Mouse (Mus musculus): ENCODE data around the gene Galnt15. TPM values are rescaled to one million over a fixed set of nuclear protein-coding genes. Genes with fewer than 3 reads are reported as not detected.

Galnt15 gene
- polyA plus RNA-seq, 1 experiment: not detected

DNA sequence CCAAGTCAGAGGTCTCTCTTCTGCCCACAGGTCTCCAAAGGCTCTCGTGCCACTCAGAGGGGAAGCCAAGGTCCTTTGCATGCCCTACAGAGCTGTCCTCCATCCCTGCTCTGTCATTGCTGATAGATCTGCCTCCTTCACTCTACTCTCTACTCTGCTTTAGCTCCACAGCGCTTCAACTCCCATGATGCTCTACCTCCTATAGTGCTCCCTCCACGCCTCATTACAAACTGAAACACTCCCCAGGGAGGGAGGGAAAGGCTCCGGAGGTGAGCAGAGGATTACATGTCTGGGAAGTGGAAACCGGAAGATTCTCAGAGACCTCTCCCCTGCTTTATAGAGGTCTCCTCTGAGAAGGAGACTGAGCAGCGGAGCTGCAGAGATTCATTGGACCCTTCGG lies 1.6 kb upstream of the Galnt15 start:
- peaks cover 7% of the 10 kb centered on the region for H3K4me1 ChIP-seq (ENCODE audit: control insufficient read depth, insufficient read depth, low read length)
- no peak overlapping the region for H3K27ac ChIP-seq (ENCODE audit: insufficient read depth, low read depth, low read length)
- WGBS: 89% methylated on average over 7 of the region's 7 CpGs
- no peak for TF ChIP-seq POLR2A (IDR thresholded peaks at IDR 0.05; ENCODE audit: insufficient read depth, low read depth, low read length)
- no peak overlapping the region for H3K4me3 ChIP-seq (ENCODE audit: insufficient read depth, low read depth, low read length)

DNA sequence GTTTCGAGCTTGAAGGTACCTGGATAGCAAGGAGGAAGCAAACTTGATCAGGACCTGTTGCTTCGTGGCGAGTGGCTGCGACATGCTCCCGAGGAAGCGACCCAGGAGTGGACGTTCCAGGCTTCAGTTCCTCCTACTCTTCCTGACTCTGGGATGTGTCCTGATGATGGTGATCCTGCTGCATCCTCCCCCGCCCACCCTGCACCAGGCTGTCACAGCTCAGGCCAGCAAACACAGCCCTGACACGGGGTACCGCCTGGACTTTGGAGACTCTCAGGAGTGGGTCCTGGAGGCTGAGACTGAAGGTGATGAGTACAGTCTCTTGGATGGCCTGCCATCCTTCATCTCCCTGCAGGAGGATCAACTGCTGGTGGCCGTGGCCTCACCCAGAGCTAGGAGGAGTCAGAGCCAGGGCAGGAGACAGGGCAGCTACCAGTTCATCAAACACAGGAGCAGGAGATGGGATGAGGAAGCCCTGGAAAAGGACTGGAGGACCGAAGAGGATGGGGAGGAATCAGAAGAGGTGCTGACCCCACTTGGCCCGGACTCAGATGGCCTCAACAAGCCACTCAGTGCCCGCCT lies 713 bp downstream of the Galnt15 start:
- TF ChIP-seq POLR2A (IDR thresholded peaks at IDR 0.05; ENCODE audit: insufficient read depth, low read depth, low read length) (no peak), CTCF (IDR thresholded peaks at IDR 0.05; ENCODE audit: insufficient read depth, low read depth, low read length) (no peak)
- H3K27ac ChIP-seq (ENCODE audit: insufficient read depth, low read depth, low read length): no peak overlapping the region
- peaks cover 7% of the 10 kb centered on the region for H3K4me1 ChIP-seq (ENCODE audit: control insufficient read depth, insufficient read depth, low read length)
- WGBS: 86% methylated on average over 14 of the region's 14 CpGs
- no peak overlapping the region for H3K4me3 ChIP-seq (ENCODE audit: insufficient read depth, low read depth, low read length)

DNA sequence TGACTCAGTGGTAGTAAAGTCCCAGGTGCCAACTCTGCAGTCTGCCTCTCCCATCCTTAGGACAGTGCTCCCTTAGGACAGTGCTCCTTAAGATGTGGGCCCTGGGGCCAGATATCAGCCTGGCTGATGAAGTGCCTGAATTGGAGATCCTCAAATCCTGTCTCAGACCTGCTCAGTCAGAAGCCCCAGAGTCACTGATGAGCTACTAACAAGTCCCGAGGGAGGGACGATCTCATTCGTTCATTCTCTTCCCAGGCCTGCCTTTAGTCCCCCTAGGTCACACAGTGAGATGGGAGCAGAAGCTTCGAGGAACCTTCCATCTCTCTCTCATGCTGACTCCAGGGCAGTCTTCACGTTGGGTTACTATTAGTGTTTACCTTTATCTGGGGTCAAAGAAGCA lies 1.3 kb downstream of the Galnt15 start:
- Histone ChIP-seq H3K27ac (ENCODE audit: insufficient read depth, low read depth, low read length) (no peak overlapping the region), H3K4me1 (ENCODE audit: control insufficient read depth, insufficient read depth, low read length) (peaks cover 7% of the 10 kb centered on the region), H3K4me3 (ENCODE audit: insufficient read depth, low read depth, low read length) (no peak overlapping the region)
- 90% methylated on average over 5 of the region's 5 CpGs for WGBS
- no peak for TF ChIP-seq POLR2A (IDR thresholded peaks at IDR 0.05; ENCODE audit: insufficient read depth, low read depth, low read length)
- TF ChIP-seq CTCF (IDR thresholded peaks at IDR 0.05; ENCODE audit: insufficient read depth, low read depth, low read length): no peak

DNA sequence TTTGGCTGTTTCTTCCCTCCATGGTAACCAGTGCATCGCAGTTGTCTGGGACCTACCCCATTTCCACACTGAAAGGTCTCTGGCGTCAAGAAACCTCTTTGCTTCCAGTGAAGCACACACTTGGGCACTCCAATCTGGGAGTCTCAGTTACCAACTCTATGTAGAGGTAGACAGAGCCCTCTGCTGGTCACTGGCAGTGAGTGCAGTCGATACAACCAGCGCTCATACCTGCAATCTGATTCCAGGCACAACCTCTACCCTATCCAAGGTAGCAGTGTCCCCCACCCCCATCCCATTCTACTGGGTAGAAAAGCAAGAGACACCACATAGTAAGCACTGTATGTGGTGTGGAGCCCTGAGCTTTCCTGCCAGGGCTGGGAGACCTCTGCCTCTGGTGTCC lies 3.7 kb downstream of the Galnt15 start:
- TF ChIP-seq POLR2A (IDR thresholded peaks at IDR 0.05; ENCODE audit: insufficient read depth, low read depth, low read length): no peak
- TF ChIP-seq CTCF (IDR thresholded peaks at IDR 0.05; ENCODE audit: insufficient read depth, low read depth, low read length): peak; percentile 24; the same call in 1 of the 2 replicates
- peaks cover 7% of the 10 kb centered on the region for H3K4me1 ChIP-seq (ENCODE audit: control insufficient read depth, insufficient read depth, low read length)
- H3K27ac ChIP-seq (ENCODE audit: insufficient read depth, low read depth, low read length): no peak overlapping the region
- no peak overlapping the region for H3K4me3 ChIP-seq (ENCODE audit: insufficient read depth, low read depth, low read length)
- WGBS: 7% methylated on average over 4 of the region's 4 CpGs

DNA sequence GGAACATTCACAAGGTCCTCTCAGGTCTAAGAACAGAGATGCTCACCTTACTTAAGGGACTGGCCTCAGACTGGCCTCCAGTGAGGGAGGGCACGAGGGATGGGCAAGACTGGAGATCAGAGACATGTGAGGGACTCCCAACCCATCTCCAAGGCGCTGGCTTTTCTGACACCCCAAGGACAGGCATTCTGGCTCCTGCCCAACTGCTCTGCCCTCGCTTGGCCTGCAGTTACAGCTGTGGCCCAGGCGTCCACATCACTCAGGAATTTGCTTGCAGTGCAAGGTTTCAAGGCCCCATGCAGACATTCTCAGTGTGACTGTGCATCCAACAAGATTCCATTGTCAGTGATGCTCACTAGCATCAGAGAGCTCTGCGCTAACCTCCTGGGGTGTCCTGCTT lies 7.7 kb downstream of the Galnt15 start:
- TF ChIP-seq POLR2A (IDR thresholded peaks at IDR 0.05; ENCODE audit: insufficient read depth, low read depth, low read length): no peak
- TF ChIP-seq CTCF (IDR thresholded peaks at IDR 0.05; ENCODE audit: insufficient read depth, low read depth, low read length): no peak

DNA sequence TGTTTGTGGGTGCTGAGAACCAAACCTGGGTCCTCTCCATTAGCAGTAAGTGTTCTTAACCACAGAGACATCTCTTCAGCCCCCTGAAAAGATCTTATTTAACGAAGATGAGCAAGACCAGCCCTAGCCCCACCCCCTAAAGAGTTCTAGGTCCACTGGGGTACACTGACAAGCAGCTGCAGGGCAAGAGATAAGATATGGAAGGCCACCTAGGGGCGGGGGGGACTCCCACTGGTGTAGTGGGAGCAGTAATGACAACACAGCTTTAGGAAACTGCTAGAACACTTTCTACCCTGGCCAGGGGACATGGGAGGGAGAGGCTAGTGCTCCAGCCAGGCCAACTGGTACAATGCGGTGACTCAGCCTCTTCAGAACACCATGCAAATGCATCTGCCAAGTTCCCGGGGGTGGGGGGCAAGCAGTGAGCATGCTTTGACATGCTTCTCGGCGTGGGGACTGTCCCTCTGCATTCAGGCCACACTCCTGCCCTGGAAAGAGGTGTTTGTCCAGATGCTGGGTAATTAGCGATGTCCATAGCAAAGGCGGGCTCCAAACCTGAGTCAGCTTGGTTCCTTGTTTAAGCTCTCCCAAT lies 9.0 kb downstream of the Galnt15 start:
- TF ChIP-seq CTCF (IDR thresholded peaks at IDR 0.05; ENCODE audit: insufficient read depth, low read depth, low read length) (no peak), POLR2A (IDR thresholded peaks at IDR 0.05; ENCODE audit: insufficient read depth, low read depth, low read length) (no peak)
- no peak overlapping the region for H3K27ac ChIP-seq (ENCODE audit: insufficient read depth, low read depth, low read length)
- H3K4me3 ChIP-seq (ENCODE audit: insufficient read depth, low read depth, low read length): no peak overlapping the region
- no peaks in the 10 kb centered on the region for H3K4me1 ChIP-seq (ENCODE audit: control insufficient read depth, insufficient read depth, low read length)
- 76% methylated on average over 8 of the region's 8 CpGs for WGBS

More for the DNA sequence above, 7.7 kb downstream of the Galnt15 start:
- Histone ChIP-seq H3K4me1 (ENCODE audit: control insufficient read depth, insufficient read depth, low read length) (no peaks in the 10 kb centered on the region), H3K27ac (ENCODE audit: insufficient read depth, low read depth, low read length) (no peak overlapping the region), H3K4me3 (ENCODE audit: insufficient read depth, low read depth, low read length) (no peak overlapping the region)
- 89% methylated on average over 5 of the region's 5 CpGs for WGBS

DNA sequence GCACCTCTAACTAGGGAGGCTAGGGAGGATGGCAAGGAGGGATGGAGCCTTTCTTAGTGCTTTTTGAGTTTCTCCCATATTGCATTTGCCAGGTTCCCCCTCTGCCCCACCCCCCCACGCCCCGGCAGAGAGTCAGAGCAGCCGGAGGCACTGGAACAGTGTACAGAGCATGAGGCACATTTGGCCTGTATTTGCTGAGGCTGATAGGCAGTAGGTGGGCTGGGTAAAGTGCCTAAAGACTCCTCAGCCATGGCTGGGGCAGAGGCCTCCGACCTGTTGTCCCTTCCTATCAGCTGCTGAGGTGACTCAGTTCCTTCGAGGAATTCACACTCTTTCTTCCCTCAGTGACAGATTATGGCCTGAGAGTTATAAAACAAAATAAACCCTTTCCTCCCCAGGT lies 13.3 kb downstream of the Galnt15 start:
- WGBS: 67% methylated on average over 5 of the region's 5 CpGs

DNA sequence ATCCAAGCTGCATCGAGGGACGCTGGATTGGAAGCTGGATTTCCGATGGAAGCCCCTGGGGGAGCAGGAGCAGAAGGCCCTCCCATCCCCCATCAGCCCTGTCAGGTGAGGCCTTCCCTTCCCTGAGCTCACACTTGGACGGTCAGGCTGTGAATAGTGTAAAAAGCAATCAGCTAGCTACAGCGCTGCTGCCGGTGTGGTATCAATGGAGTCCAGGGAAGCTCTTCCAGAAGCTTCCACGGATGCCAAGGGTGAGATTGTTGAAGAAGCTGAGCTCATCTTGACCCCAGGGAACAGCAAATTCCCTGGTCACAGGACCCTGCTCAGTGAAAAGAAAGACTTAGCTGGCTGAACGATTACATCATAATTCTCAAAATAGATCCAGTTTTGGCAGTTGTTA lies 17.6 kb downstream of the Galnt15 start:
- no peak overlapping the region for H3K27ac ChIP-seq (ENCODE audit: insufficient read depth, low read depth, low read length)
- no peaks in the 10 kb centered on the region for H3K4me1 ChIP-seq (ENCODE audit: control insufficient read depth, insufficient read depth, low read length)
- TF ChIP-seq POLR2A (IDR thresholded peaks at IDR 0.05; ENCODE audit: insufficient read depth, low read depth, low read length) (no peak), CTCF (IDR thresholded peaks at IDR 0.05; ENCODE audit: insufficient read depth, low read depth, low read length) (no peak)
- no peak overlapping the region for H3K4me3 ChIP-seq (ENCODE audit: insufficient read depth, low read depth, low read length)
- 72% methylated on average over 8 of the region's 8 CpGs for WGBS

More for the DNA sequence above, 13.3 kb downstream of the Galnt15 start:
- no peak overlapping the region for H3K4me3 ChIP-seq (ENCODE audit: insufficient read depth, low read depth, low read length)
- no peaks in the 10 kb centered on the region for H3K4me1 ChIP-seq (ENCODE audit: control insufficient read depth, insufficient read depth, low read length)
- no peak overlapping the region for H3K27ac ChIP-seq (ENCODE audit: insufficient read depth, low read depth, low read length)
- no peak for TF ChIP-seq POLR2A (IDR thresholded peaks at IDR 0.05; ENCODE audit: insufficient read depth, low read depth, low read length)
- TF ChIP-seq CTCF (IDR thresholded peaks at IDR 0.05; ENCODE audit: insufficient read depth, low read depth, low read length): no peak

DNA sequence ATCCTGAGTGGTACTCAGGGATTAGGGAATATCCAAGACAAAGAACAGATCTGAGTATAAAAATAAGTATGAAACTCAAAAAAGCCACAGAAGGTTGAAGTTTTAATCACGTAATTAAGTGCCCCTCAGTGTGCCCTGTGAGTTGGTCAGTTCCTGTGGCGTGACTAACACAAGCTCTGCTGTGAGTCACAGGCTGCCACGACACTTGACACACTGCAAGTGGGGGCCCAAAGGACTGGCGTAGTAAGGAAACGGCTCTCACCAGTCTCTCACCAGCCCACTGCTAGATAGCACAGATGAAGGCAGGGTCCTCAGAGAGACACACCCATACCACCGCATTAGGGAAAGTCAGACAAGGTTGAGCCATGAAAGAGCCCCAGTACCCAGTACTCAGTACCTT lies 21.4 kb downstream of the Galnt15 start:
- TF ChIP-seq CTCF (IDR thresholded peaks at IDR 0.05; ENCODE audit: insufficient read depth, low read depth, low read length) (no peak), POLR2A (IDR thresholded peaks at IDR 0.05; ENCODE audit: insufficient read depth, low read depth, low read length) (no peak)
- no peaks in the 10 kb centered on the region; the same call in 1 of the 2 replicates for H3K4me1 ChIP-seq (ENCODE audit: control insufficient read depth, insufficient read depth, low read length)
- H3K4me3 ChIP-seq (ENCODE audit: insufficient read depth, low read depth, low read length): no peak overlapping the region
- WGBS: 86% methylated on average over 6 of the region's 6 CpGs
- H3K27ac ChIP-seq (ENCODE audit: insufficient read depth, low read depth, low read length): no peak overlapping the region

Data from olfactory bulb, adult 2 months (tissue).